Mouse (Mus musculus) lung, embryonic 14.5 days (tissue): ENCODE results near the gene Zswim1. TPM values are rescaled to one million over a fixed set of nuclear protein-coding genes. Genes with fewer than 3 reads are reported as not detected.
"Not testable (repeated sequence)": the region's sequence is repeated elsewhere in the genome, so short reads cannot be mapped to it uniquely, and the experiment has no call there.

ENCODE experiments used
- ATAC-seq: fragments of 200-750 bp; cut with Nextera tagmentation; 2 replicates; pipeline ENCODE4 v1.8.0; 2017; ENCODE audit warnings: mild to moderate bottlenecking, moderate TSS enrichment, moderate library complexity; ENCODE audit not compliant: insufficient read depth
- DNase-seq: peaks from one replicate; pipeline ENCODE4 v3.0.0-alpha.2; 2015
- H3K27ac ChIP-seq: fragments of 300-500 bp; sonication (generic); 2 replicates; pipeline ENCODE4 v1.5.1; 2014; ENCODE audit warnings: low read depth, mild to moderate bottlenecking, moderate library complexity
- H3K27me3 ChIP-seq: fragments of 300-500 bp; sonication (generic); 2 replicates; pipeline ENCODE4 v1.6.1; 2014; ENCODE audit warnings: low read length, control low read depth; ENCODE audit not compliant: insufficient read depth
- H3K36me3 ChIP-seq: fragments of 300-500 bp; sonication (generic); 2 replicates; pipeline ENCODE4 v1.6.1; 2014; ENCODE audit warnings: control low read depth; ENCODE audit not compliant: insufficient read depth
- H3K4me1 ChIP-seq: fragments of 300-500 bp; sonication (generic); 2 replicates; pipeline ENCODE4 v1.6.1; 2014; ENCODE audit warnings: antibody characterized with exemption, control low read depth; ENCODE audit not compliant: insufficient read depth
- H3K4me2 ChIP-seq: fragments of 300-500 bp; sonication (generic); 2 replicates; pipeline ENCODE4 v1.6.1; 2014; ENCODE audit warnings: mild to moderate bottlenecking
- H3K4me3 ChIP-seq: fragments of 300-500 bp; sonication (generic); 2 replicates; pipeline ENCODE4 v1.5.1; 2014; ENCODE audit warnings: low read depth, low read length
- H3K9ac ChIP-seq: fragments of 300-500 bp; sonication (generic); 2 replicates; pipeline ENCODE4 v1.6.1; 2014
- H3K9me3 ChIP-seq: fragments of 300-500 bp; sonication (generic); 2 replicates; pipeline ENCODE4 v1.6.1; 2016; ENCODE audit warnings: low read depth, low read length, control low read depth
- CTCF ChIP-seq: IDR thresholded peaks from 2 replicates; pipeline ENCODE4 v1.5.1; 2016; ENCODE audit warnings: antibody characterized with exemption, low read depth
- WGBS: fragments of 180-500 bp; shearing (Covaris S2); extraction: QIAGEN DNeasy Blood & Tissue Kit; methylation state at CpG from one replicate; pipeline ENCODE4 v1.1.7; 2014; 5-methylcytosine and 5-hydroxymethylcytosine counted together
- polyA plus RNA-seq: library from polyadenylated mRNA; unstranded; fragments of >200 nt; fragmentation: Nextera tagmentation; extraction: Ambion mirVana; gene quantifications from 2 replicates; pipeline ENCODE4 v1.2.1, GENCODE M21; 2014

Zswim1 gene
- polyA plus RNA-seq, 1 experiment from 2014 or later = 21.1 TPM

GRCm38 (mm10) chr2:164875648-164876047, 53.2 kb downstream of the Zswim1 start:
- DNase-seq, H3K4me1 ChIP-seq, ATAC-seq, H3K4me3 ChIP-seq, H3K27ac ChIP-seq, H3K9ac ChIP-seq, H3K36me3 ChIP-seq, H3K4me2 ChIP-seq, H3K27me3 ChIP-seq, H3K9me3 ChIP-seq: not testable (repeated sequence)
- 0 out of 2 replicates have a peak, but pooled peaks have one; percentile 9 for TF ChIP-seq CTCF
- WGBS = 54% methylated on average over 2 of the region's 2 CpGs

Other genes with a start within 250 kb of the Zswim1 start
- not detected in 2 replicates for gene Spint3, start 249.2 kb upstream of the Zswim1 start, polyA plus RNA-seq
- gene Wfdc6a, start 237.2 kb upstream of the Zswim1 start, polyA plus RNA-seq = 0.65 and 0.95 TPM in 2 replicates
- gene Eppin, start 229.1 kb upstream of the Zswim1 start, polyA plus RNA-seq = not detected in 2 replicates
- gene Wfdc6b, start 209.2 kb upstream of the Zswim1 start, polyA plus RNA-seq = not detected in 2 replicates
- not detected in 2 replicates for gene Wfdc8, start 209.1 kb upstream of the Zswim1 start, polyA plus RNA-seq
- gene Wfdc16, start 183.9 kb upstream of the Zswim1 start, polyA plus RNA-seq = not detected in 2 replicates
- gene Wfdc10, start 166.6 kb upstream of the Zswim1 start, polyA plus RNA-seq = not detected in 2 replicates
- gene Wfdc9, start 166.1 kb upstream of the Zswim1 start, polyA plus RNA-seq = not detected in 2 replicates
- not detected in 2 replicates for gene Wfdc11, start 148.6 kb upstream of the Zswim1 start, polyA plus RNA-seq
- gene Wfdc13, start 137.6 kb upstream of the Zswim1 start, polyA plus RNA-seq = not detected in 2 replicates
- not detected in 2 replicates for gene Spint4, start 124.2 kb upstream of the Zswim1 start, polyA plus RNA-seq
- gene Spint5, start 107.4 kb upstream of the Zswim1 start, polyA plus RNA-seq = not detected in 2 replicates
- 1.3 and 1.4 TPM in 2 replicates for gene Wfdc3, start 76.8 kb upstream of the Zswim1 start, polyA plus RNA-seq
- gene Dnttip1, start 76.7 kb upstream of the Zswim1 start, polyA plus RNA-seq = 74.7 and 77.6 TPM in 2 replicates
- 586 and 619 TPM in 2 replicates for gene Ube2c, start 52.8 kb upstream of the Zswim1 start, polyA plus RNA-seq
- not detected in 2 replicates for gene Tnnc2, start 42.7 kb upstream of the Zswim1 start, polyA plus RNA-seq
- 19.1 and 21.3 TPM in 2 replicates for gene Snx21, start 36.9 kb upstream of the Zswim1 start, polyA plus RNA-seq
- gene Acot8, start 17.8 kb upstream of the Zswim1 start, polyA plus RNA-seq = 16.2 and 17.8 TPM in 2 replicates
- 6.7 and 7.0 TPM in 2 replicates for gene Zswim3, start 17.6 kb upstream of the Zswim1 start, polyA plus RNA-seq
- not detected in 2 replicates for gene Spata25, start 5.9 kb downstream of the Zswim1 start, polyA plus RNA-seq
- gene Ctsa, start 10.2 kb downstream of the Zswim1 start, polyA plus RNA-seq = 114 and 125 TPM in 2 replicates
- gene Neurl2, start 10.8 kb downstream of the Zswim1 start, polyA plus RNA-seq = 6.3 and 6.6 TPM in 2 replicates
- 122 and 126 TPM in 2 replicates for gene Pltp, start 35.0 kb downstream of the Zswim1 start, polyA plus RNA-seq
- gene Pcif1, start 56.6 kb downstream of the Zswim1 start, polyA plus RNA-seq = 76.9 and 83.0 TPM in 2 replicates
- gene Zfp335, start 89.1 kb downstream of the Zswim1 start, polyA plus RNA-seq = 14.8 and 15.8 TPM in 2 replicates
- gene Mmp9, start 118.1 kb downstream of the Zswim1 start, polyA plus RNA-seq = 0.24 and 0.25 TPM in 2 replicates
- gene Slc12a5, start 138.1 kb downstream of the Zswim1 start, polyA plus RNA-seq = 0.57 and 1.6 TPM in 2 replicates
- gene Ncoa5, start 212.2 kb downstream of the Zswim1 start, polyA plus RNA-seq = 72.8 and 81.6 TPM in 2 replicates
- gene Cd40, start 232.9 kb downstream of the Zswim1 start, polyA plus RNA-seq = 20.3 and 22.1 TPM in 2 replicates